Mouse (Mus musculus) embryonic facial prominence, embryonic 14.5 days (tissue): ENCODE results near the gene Zdhhc12. TPM values are rescaled to one million over a fixed set of nuclear protein-coding genes. Genes with fewer than 3 reads are reported as not detected.

Experiments
- polyA plus RNA-seq: library from polyadenylated mRNA; unstranded; fragments of >200 nt; fragmentation: Nextera tagmentation; extraction: Ambion mirVana; gene quantifications from 2 replicates; pipeline ENCODE4 v1.2.1, GENCODE M21; 2014

Gene Zdhhc12
- polyA plus RNA-seq, 1 experiment from 2014 or later: 26.1 TPM

Other genes starting within 250 kb of the Zdhhc12 start
- gene Cercam, start 224.5 kb downstream of the Zdhhc12 start, polyA plus RNA-seq: 29.2 and 32.8 TPM in 2 replicates
- 35.6 and 42.4 TPM in 2 replicates for gene Odf2, start 204.4 kb downstream of the Zdhhc12 start, polyA plus RNA-seq
- gene Gle1, start 158.2 kb downstream of the Zdhhc12 start, polyA plus RNA-seq: 44.1 and 54.0 TPM in 2 replicates
- 149 and 159 TPM in 2 replicates for gene Sptan1, start 128.1 kb downstream of the Zdhhc12 start, polyA plus RNA-seq
- 29.0 and 33.7 TPM in 2 replicates for gene Wdr34, start 44.8 kb downstream of the Zdhhc12 start, polyA plus RNA-seq
- gene Set, start 36.3 kb downstream of the Zdhhc12 start, polyA plus RNA-seq: 351 and 393 TPM in 2 replicates
- gene Pkn3, start 16.0 kb downstream of the Zdhhc12 start, polyA plus RNA-seq: 5.6 and 7.6 TPM in 2 replicates
- gene Zer1, start 30.9 kb upstream of the Zdhhc12 start, polyA plus RNA-seq: 7.9 and 8.3 TPM in 2 replicates
- gene Tbc1d13, start 40.1 kb upstream of the Zdhhc12 start, polyA plus RNA-seq: 10.5 TPM in 2 replicates
- gene Endog, start 77.8 kb upstream of the Zdhhc12 start, polyA plus RNA-seq: 21.9 and 26.5 TPM in 2 replicates
- gene Spout1, start 84.8 kb upstream of the Zdhhc12 start, polyA plus RNA-seq: 63.8 and 67.8 TPM in 2 replicates
- gene Kyat1, start 112.2 kb upstream of the Zdhhc12 start, polyA plus RNA-seq: 8.1 and 8.2 TPM in 2 replicates
- gene Lrrc8a, start 144.1 kb upstream of the Zdhhc12 start, polyA plus RNA-seq: 39.2 and 41.3 TPM in 2 replicates
- gene Gm28035, start 146.9 kb upstream of the Zdhhc12 start, polyA plus RNA-seq: 0.06 TPM in 1 of 2 replicates, not detected in the other
- 5.4 and 5.7 TPM in 2 replicates for gene Phyhd1, start 172.6 kb upstream of the Zdhhc12 start, polyA plus RNA-seq
- gene Gm28038, start 187.4 kb upstream of the Zdhhc12 start, polyA plus RNA-seq: not detected in 2 replicates
- 30.2 and 30.8 TPM in 2 replicates for gene Dolk, start 192.7 kb upstream of the Zdhhc12 start, polyA plus RNA-seq
- 35.4 and 39.4 TPM in 2 replicates for gene Nup188, start 192.7 kb upstream of the Zdhhc12 start, polyA plus RNA-seq